Mouse (Mus musculus) CH12.LX (cell line): ENCODE measurements at regions not wholly inside any gene's neighbourhood (a gene's known extent, or its start where the extent isn't known, plus 50 kb on each side); places are given as distances from the start of the nearest gene placed in this dataset.

Experiments used
- DNase-seq: peaks from one replicate; pipeline ENCODE4 v3.0.0-alpha.2; 2013; ENCODE audit errors: extremely low read depth
- H3K27ac ChIP-seq: 2 replicates; pipeline ENCODE4 v1.5.1; 2012; ENCODE audit warnings: low read depth, mild to moderate bottlenecking, control low read depth, moderate library complexity; ENCODE audit not compliant: insufficient read depth
- H3K27me3 ChIP-seq: replicated peaks from 2 replicates; pipeline ENCODE3; 2012; ENCODE audit warnings: inconsistent platforms
- H3K36me3 ChIP-seq, 2 experiments: replicated peaks in 1 of 2; 2 replicates each; pipeline versions ENCODE3 to v1.6.1; 2012; ENCODE audit warnings: inconsistent platforms in 1 of 2, low read length in 1 of 2, mild to moderate bottlenecking in 1 of 2, mixed read lengths in 1 of 2, moderate library complexity in 1 of 2; ENCODE audit not compliant: control insufficient read depth in 1 of 2, insufficient read depth in 1 of 2
- H3K4me1 ChIP-seq, 2 experiments: 2 replicates each; pipeline ENCODE4 v1.6.1; 2012; ENCODE audit warnings: inconsistent platforms in 1 of 2, moderate library complexity in 1 of 2; ENCODE audit not compliant: insufficient read depth in 2 of 2, control insufficient read depth in 1 of 2
- H3K4me2 ChIP-seq: 2 replicates; pipeline ENCODE4 v1.6.1; 2012; ENCODE audit warnings: low read depth, mild to moderate bottlenecking, control low read depth; ENCODE audit not compliant: poor library complexity, insufficient read depth, severe bottlenecking
- H3K4me3 ChIP-seq, 3 experiments: fragments of 150-350 bp in 1 of 3; sonication (generic) in 1 of 3; replicated peaks in 1 of 3; 2 replicates each; pipeline versions ENCODE3 to v1.5.1; 2011 to 2012; ENCODE audit warnings: low read depth in 2 of 3, low read length in 2 of 3, mild to moderate bottlenecking in 2 of 3, moderate library complexity in 2 of 3, control low read depth in 1 of 3, improper control_type of control experiment in 1 of 3, inconsistent platforms in 1 of 3, mixed read lengths in 1 of 3; ENCODE audit not compliant: poor library complexity in 1 of 3
- H3K79me2 ChIP-seq: replicated peaks from 2 replicates; pipeline ENCODE4 v1.6.1; 2012; ENCODE audit warnings: mild to moderate bottlenecking, moderate library complexity; ENCODE audit not compliant: control insufficient read depth, poor library complexity, insufficient read depth, severe bottlenecking; ENCODE audit errors: extremely low read depth
- H3K9ac ChIP-seq: 2 replicates; pipeline ENCODE4 v1.6.1; 2012; ENCODE audit warnings: low read depth, mild to moderate bottlenecking, control low read depth, moderate library complexity; ENCODE audit not compliant: insufficient read depth
- H3K9me3 ChIP-seq: replicated peaks from 2 replicates; pipeline ENCODE3; 2012; ENCODE audit warnings: low read length, inconsistent platforms, mixed read lengths
- CHD1 ChIP-seq: IDR thresholded peaks from 2 replicates; pipeline ENCODE4 v1.6.1; 2012; ENCODE audit warnings: low read depth, low read length, improper control_type of control experiment, inconsistent platforms
- CHD2 ChIP-seq: IDR thresholded peaks from 2 replicates; pipeline ENCODE4 v1.6.1; 2011; ENCODE audit warnings: low read length, improper control_type of control experiment
- CTCF ChIP-seq, 2 experiments: IDR thresholded peaks in 1 of 2; conservative IDR thresholded peaks in 1 of 2; 2 replicates each; pipeline ENCODE4 v1.5.1; 2011 to 2012; ENCODE audit warnings: low read depth in 2 of 2, low read length in 2 of 2, improper control_type of control experiment in 1 of 2, inconsistent platforms in 1 of 2, mild to moderate bottlenecking in 1 of 2, moderate library complexity in 1 of 2
- E2F4 ChIP-seq: IDR thresholded peaks from 2 replicates; pipeline ENCODE4 v1.6.1; 2011; ENCODE audit warnings: low read depth, low read length, improper control_type of control experiment; ENCODE audit not compliant: insufficient replicate concordance
- ELF1 ChIP-seq: IDR thresholded peaks from 2 replicates; pipeline ENCODE4 v1.6.1; 2014; ENCODE audit warnings: low read depth, mild to moderate bottlenecking, inconsistent platforms, low read length, improper control_type of control experiment
- EP300 ChIP-seq: IDR thresholded peaks from 2 replicates; pipeline ENCODE4 v1.6.1; 2011; ENCODE audit warnings: low read length, improper control_type of control experiment
- ETS1 ChIP-seq: conservative IDR thresholded peaks from 2 replicates; pipeline ENCODE4 v1.6.1; 2012; ENCODE audit warnings: low read depth, mild to moderate bottlenecking, inconsistent platforms, low read length, improper control_type of control experiment, moderate library complexity
- GABPA ChIP-seq: IDR thresholded peaks from 2 replicates; pipeline ENCODE4 v1.6.1; 2012; ENCODE audit warnings: low read depth, low read length, improper control_type of control experiment, inconsistent platforms; ENCODE audit not compliant: insufficient replicate concordance
- MAFK ChIP-seq: IDR thresholded peaks from 2 replicates; pipeline ENCODE4 v1.6.1; 2011; ENCODE audit warnings: low read length, improper control_type of control experiment; ENCODE audit not compliant: insufficient replicate concordance
- MAZ ChIP-seq: IDR thresholded peaks from 2 replicates; pipeline ENCODE4 v1.6.1; 2012; ENCODE audit warnings: low read depth, mild to moderate bottlenecking, inconsistent platforms, low read length, improper control_type of control experiment, moderate library complexity
- MYC ChIP-seq: IDR thresholded peaks from 2 replicates; pipeline ENCODE4 v1.6.1; 2011; ENCODE audit warnings: low read depth, mild to moderate bottlenecking, improper control_type of control experiment, low read length
- NELFE ChIP-seq: IDR thresholded peaks from 2 replicates; pipeline ENCODE4 v1.6.1; 2011; ENCODE audit warnings: low read depth, low read length, improper control_type of control experiment
- PAX5 ChIP-seq: IDR thresholded peaks from 2 replicates; pipeline ENCODE4 v1.6.1; 2012; ENCODE audit warnings: low read length, inconsistent platforms, mixed read lengths
- POLR2AphosphoS2 ChIP-seq: IDR thresholded peaks from 2 replicates; pipeline ENCODE4 v1.6.1; 2011; ENCODE audit warnings: low read depth, low read length, improper control_type of control experiment
- RCOR1 ChIP-seq: conservative IDR thresholded peaks from 2 replicates; pipeline ENCODE4 v1.6.1; 2012; ENCODE audit warnings: low read depth, mild to moderate bottlenecking, inconsistent platforms, low read length, improper control_type of control experiment
- TCF12 ChIP-seq: IDR thresholded peaks from 2 replicates; pipeline ENCODE4 v1.6.1; 2014; ENCODE audit warnings: low read depth, mild to moderate bottlenecking, inconsistent platforms, low read length, improper control_type of control experiment
- USF1 ChIP-seq: IDR thresholded peaks from 2 replicates; pipeline ENCODE4 v1.6.1; 2014; ENCODE audit warnings: low read depth, mild to moderate bottlenecking, inconsistent platforms, low read length, improper control_type of control experiment
- ZMIZ1 ChIP-seq: IDR thresholded peaks from 2 replicates; pipeline ENCODE4 v1.6.1; 2012; ENCODE audit warnings: low read depth, mild to moderate bottlenecking, inconsistent platforms, low read length, improper control_type of control experiment
- ZNF384 ChIP-seq: IDR thresholded peaks from 2 replicates; pipeline ENCODE4 v1.6.1; 2012; ENCODE audit warnings: low read depth, low read length, improper control_type of control experiment, inconsistent platforms
- dilution Hi-C: fragments of 300-500 bp; cut with MboI; formaldehyde crosslinking; loops from 2 replicates; pipeline ENCODE4 v1.14.3; 2020; ENCODE audit warnings: low sequenced_read_pairs; ENCODE audit not compliant: extremely low pct_unique_long_range_greater_than_20kb, extremely low pct_ligation_motif_present
- in situ Hi-C: fragments of 300-500 bp; cut with MboI; formaldehyde crosslinking; loops from 3 replicates; pipeline ENCODE4 v1.14.3; 2019; ENCODE audit warnings: low sequenced_read_pairs, low pct_ligation_motif_present, low pct_unique_long_range_greater_than_20kb, mixed read lengths

- dilution Hi-C loops: no loop called here
- peaks cover 76% of the 10 kb centered on the region for H3K9me3 ChIP-seq
- TF ChIP-seq USF1: no peak
- no peak for TF ChIP-seq CHD2
- no peak for TF ChIP-seq RCOR1
- TF ChIP-seq TCF12: no peak
- TF ChIP-seq, all 38 proteins: peak for 0
- Histone ChIP-seq H3K4me2 (no peak overlapping the region), H3K27ac (no peak overlapping the region), H3K36me3 (no peaks in the 10 kb centered on the region), H3K4me1 (no peaks in the 10 kb centered on the region), H3K27me3 (no peaks in the 10 kb centered on the region), H3K4me3 (no peak overlapping the region), H3K9ac (no peak overlapping the region), H3K79me2 (no peaks in the 10 kb centered on the region)
- no peak for DNase-seq
- in situ Hi-C loops: no loop called here
Observed at GRCm38 (mm10) chr6:140280817-140281475, 142.9 kb upstream of the Plekha5 start.

- Histone ChIP-seq H3K4me3 (no peak overlapping the region), H3K79me2 (no peaks in the 10 kb centered on the region), H3K36me3 (no peaks in the 10 kb centered on the region), H3K4me2 (no peak overlapping the region), H3K9me3 (peaks cover 71% of the 10 kb centered on the region), H3K27me3 (no peaks in the 10 kb centered on the region), H3K9ac (no peak overlapping the region), H3K4me1 (no peaks in the 10 kb centered on the region)
- dilution Hi-C loops (no loop called here), in situ Hi-C loops (no loop called here)
- DNase-seq: no peak
- TF ChIP-seq EP300: no peak
- TF ChIP-seq ETS1: no peak
- TF ChIP-seq ZMIZ1: no peak
- TF ChIP-seq CHD1: no peak
- TF ChIP-seq MAZ: no peak
- no peak for TF ChIP-seq CTCF (conservative IDR thresholded peaks at IDR 0.05 in 1 of 2, IDR thresholded peaks at IDR 0.05 in 1 of 2; ENCODE audit: low read depth in 2 of 2, low read length in 2 of 2)
- TF ChIP-seq ELF1: no peak
- TF ChIP-seq GABPA: no peak
- TF ChIP-seq CHD2: no peak
- TF ChIP-seq NELFE: no peak
- no peak for TF ChIP-seq PAX5
- no peak for TF ChIP-seq POLR2AphosphoS2
- no peak for TF ChIP-seq ZNF384
- TF ChIP-seq MAFK: no peak
- TF ChIP-seq MYC: no peak
- TF ChIP-seq E2F4: no peak
- TF ChIP-seq RCOR1: no peak
- TF ChIP-seq, all 38 proteins: peak for 0
- no peak overlapping the region for H3K27ac ChIP-seq
Observed at GRCm38 (mm10) chr6:140279736-140280370, 144.0 kb upstream of the Plekha5 start.
